Mouse (Mus musculus) G1E (cell line): ENCODE results near the gene Cyp2t4.

ENCODE experiments used
- CTCF ChIP-seq: IDR thresholded peaks from 2 replicates; pipeline ENCODE4 v1.5.1; 2012; ENCODE audit warnings: low read depth, low read length, inconsistent platforms, mixed read lengths
- GATA1 ChIP-seq: IDR thresholded peaks from 2 replicates; pipeline ENCODE4 v1.6.1; 2012; ENCODE audit warnings: borderline replicate concordance, low read length, inconsistent platforms, mixed read lengths

- TF ChIP-seq CTCF (no peak), GATA1 (no peak)
Observed at GRCm38 (mm10) chr7:27111987-27112386, 41.5 kb upstream of the Cyp2t4 start.
